Mouse (Mus musculus): ENCODE measurements around the gene Gm47283.
"Not testable (repeated sequence)": the region's sequence is repeated elsewhere in the genome, so short reads cannot be mapped to it uniquely, and the experiment has no call there.

Gm47283 gene

DNA sequence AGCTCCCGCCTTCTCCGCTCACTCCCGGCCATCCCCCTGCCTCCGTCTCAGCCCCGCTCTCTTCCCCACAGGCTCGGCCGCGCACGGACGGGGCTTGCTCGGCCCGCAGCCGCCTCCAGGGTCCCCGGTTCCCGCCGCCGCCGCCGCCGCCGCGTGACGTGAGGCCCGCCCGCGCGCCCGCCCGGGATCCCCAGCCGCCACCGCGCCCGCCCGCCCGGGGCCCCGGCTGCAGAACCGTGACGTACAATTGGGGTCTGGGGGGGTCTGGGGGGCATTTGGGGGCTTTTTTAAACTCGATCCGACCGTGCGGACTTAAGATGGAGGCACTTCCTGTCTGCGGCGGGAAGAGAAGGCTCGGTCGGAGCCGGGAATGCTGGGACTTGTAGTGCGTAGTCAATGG is at the start of gene Gm47283:
TSS of gene Gm47283 (plus strand) at position 301 of the 400 bp plus-strand sequence.
- not testable (repeated sequence) for DNase-seq (ENCODE audit: extremely low read depth, insufficient read length, low spot score)

GRCm38 (mm10) chrY:90735181-90735895 is 49.2 kb upstream of the Gm47283 start:
- DNase-seq (ENCODE audit: extremely low read depth, insufficient read length, low spot score), result not testable (repeated sequence)

DNA sequence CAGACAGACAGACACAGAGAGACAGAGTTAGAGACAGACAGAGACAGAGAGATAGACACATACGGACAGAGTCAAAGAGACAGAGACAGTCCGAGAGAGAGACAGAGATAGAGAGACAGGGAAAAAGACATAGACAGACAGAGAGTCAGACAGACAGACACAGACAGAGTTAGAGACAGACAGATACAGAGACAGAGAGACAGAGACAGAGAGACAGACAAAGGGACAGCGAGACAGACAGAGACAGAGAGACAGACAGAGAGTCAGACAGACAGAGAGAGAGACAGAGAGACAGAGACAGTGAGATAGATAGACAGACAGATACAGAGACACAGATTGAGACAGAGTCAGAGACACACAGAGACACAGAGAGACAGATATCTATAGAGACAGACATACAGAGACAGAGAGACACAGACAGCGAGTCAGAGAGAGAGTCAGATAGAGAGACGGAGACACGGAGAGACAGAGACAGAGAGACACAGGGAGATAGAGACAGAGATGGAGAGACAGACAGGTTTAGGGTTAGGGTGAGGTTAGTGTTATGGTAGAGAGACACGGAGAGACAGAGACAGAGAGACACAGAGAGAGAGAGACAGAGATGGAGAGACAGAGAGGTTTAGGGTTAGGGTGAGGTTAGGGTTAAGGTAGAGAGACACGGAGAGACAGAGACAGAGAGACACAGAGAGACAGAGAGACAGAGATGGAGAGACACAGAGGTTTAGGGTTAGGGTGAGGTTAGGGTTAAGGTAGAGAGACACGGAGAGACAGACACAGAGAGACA is 48.1 kb upstream of the Gm47283 start:
- DNase-seq (ENCODE audit: extremely low read depth, insufficient read length, low spot score), result not testable (repeated sequence)

DNA sequence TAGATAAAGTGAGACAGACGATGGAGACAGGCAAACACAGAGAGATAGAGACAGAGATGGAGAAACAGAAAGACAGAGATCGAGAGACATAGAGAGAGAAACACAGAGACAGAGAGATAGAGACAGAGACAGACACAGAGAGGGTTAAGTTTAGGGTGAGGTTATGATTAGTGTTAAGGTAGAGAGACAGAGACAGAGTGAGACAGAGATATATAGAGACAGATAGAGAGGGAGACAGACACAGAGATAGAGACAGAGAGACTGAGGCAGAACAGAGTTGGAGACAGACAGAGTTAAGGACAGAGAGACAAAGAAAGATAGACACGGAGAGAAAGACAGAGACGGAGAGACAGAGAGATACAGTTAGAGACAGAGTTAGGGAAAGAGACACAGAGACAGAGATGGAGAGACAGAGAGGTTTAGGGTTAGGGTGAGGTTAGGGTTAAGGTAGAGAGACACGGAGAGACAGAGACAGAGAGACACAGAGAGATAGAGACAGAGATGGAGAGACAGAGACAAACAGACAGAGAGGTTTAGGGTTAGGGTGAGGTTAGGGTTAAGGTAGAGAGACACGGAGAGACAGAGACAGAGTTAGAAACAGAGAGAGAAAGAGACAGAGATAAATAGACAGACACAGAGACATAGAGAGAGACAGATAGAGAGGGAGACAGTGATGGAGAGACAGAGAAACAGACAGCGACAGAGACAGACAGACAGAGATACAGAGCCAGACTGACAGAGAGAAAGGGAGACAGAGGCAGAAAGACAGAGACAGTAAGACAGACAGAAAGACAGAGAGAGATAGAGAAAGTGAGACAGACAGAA is 46.7 kb upstream of the Gm47283 start:
- DNase-seq (ENCODE audit: extremely low read depth, insufficient read length, low spot score), result no peak

DNA sequence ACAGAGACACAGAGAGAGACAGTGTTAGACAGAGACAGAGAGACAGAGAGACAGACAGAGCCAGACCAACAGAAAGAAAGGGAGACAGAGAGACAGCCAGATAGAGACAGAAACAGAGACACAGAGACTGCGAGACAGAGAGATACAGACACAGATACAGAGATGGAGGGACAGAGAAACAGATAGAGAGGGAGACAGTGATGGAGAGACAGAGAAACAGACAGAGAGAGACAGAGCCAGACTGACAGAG is 46.2 kb upstream of the Gm47283 start:
- DNase-seq (ENCODE audit: extremely low read depth, insufficient read length, low spot score), result no peak

GRCm38 (mm10) chrY:90738841-90739530 is 45.6 kb upstream of the Gm47283 start:
- peak; percentile 55 for DNase-seq (ENCODE audit: extremely low read depth, insufficient read length, low spot score)

DNA sequence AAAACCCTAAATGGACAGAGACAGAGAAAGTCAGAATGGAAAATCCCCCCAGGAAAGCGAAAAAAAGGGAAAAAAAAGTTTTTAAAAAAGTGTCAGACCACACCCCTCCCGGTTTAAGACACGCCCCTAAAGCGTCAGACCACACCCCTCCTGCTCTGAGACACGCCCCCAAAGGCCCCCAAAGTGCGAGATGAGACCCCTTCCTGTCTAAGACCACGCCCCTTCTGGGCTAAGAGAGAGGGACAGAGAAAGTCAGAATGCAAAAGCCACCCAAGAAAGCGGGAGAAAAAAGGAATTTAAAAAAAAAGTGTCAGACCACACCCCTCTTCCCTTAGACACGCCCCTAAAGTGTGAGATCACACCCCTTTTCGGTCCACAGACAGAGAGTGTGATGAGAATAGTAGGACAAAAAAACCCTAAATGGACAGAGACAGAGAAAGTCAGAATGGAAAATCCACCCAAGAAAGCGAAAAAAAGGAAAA is 45.0 kb upstream of the Gm47283 start:
- peak; percentile 23 for DNase-seq (ENCODE audit: extremely low read depth, insufficient read length, low spot score)

- peak; percentile 55 for DNase-seq (ENCODE audit: extremely low read depth, insufficient read length, low spot score)
Observed at GRCm38 (mm10) chrY:90740013-90740561, 44.5 kb upstream of the Gm47283 start.

- DNase-seq (ENCODE audit: extremely low read depth, insufficient read length, low spot score), result peak; percentile 80
Observed at GRCm38 (mm10) chrY:90741006-90741405, 43.5 kb upstream of the Gm47283 start.

- peak; percentile 66 for DNase-seq (ENCODE audit: extremely low read depth, insufficient read length, low spot score)
Observed at GRCm38 (mm10) chrY:90741452-90742260, 42.9 kb upstream of the Gm47283 start.

DNA sequence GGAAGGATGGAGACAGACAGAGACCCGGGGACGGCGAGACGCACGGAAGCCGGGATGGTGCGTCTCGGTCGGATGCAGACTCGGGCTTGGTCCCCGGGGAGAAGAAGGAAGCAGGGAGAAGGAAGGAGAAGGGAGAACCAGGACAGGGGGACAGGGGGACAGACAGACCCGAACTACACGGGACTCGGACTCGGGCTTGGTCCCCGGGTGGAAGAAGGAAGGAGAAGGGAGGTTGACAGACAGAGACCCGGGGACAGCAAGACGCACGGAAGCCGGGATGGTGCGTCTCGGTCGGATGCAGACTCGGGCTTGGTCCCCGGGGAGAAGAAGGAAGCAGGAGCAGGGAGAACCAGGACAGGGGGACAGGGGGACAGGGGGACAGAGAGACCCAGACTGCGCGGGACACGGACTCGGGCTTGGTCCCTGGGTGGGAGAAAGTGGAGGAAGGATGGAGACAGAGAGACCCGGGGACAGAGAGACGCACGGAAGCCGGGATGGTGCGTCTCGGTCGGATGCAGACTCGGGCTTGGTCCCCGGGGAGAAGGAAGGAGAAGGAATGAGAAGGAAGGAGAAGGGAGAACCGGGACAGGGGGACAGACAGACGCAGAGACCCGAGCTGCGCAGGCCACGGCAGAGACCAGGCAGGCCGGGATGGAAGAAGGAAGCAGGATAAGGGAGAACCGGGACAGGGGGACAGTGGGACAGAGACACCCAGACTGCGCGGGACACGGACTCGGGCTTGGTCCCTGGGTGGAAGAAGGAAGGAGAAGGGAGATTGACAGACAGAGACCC is 42.1 kb upstream of the Gm47283 start:
- not testable (repeated sequence) for DNase-seq (ENCODE audit: extremely low read depth, insufficient read length, low spot score)

GRCm38 (mm10) chrY:90743053-90743810 is 41.3 kb upstream of the Gm47283 start:
- DNase-seq (ENCODE audit: extremely low read depth, insufficient read length, low spot score), result not testable (repeated sequence)

GRCm38 (mm10) chrY:90743811-90744220 is 40.7 kb upstream of the Gm47283 start:
- no peak for DNase-seq (ENCODE audit: extremely low read depth, insufficient read length, low spot score)

DNA sequence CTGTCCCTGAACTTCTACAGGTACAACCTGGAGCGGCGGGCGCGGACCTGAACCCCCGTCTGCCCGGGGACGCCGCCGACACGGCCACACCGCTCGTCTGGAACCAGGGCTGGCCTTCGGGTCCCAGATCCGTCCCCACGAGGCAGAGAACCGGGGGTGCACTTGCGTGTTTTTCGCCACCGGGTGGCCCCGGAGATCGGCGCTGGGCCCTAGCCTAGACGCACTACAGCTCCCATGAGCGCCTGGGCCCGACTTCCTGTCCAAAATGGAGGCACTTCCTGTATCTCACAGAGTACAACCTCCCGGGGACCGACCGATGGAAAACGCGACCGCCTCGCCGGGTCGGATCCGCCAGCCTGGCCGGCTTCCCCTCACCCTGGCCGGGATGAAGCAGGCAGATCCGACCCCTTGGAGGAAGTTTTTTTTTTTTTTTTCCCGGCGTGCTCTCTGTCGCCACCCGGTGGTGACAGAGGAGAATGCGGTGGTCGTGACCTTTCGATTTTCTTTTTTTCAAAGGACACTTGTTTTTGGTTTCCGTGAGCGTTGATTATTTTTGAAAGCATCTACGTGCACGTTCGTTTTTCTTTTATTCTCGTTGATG is 40.1 kb upstream of the Gm47283 start:
- peak; percentile 39 for DNase-seq (ENCODE audit: extremely low read depth, insufficient read length, low spot score)

DNA sequence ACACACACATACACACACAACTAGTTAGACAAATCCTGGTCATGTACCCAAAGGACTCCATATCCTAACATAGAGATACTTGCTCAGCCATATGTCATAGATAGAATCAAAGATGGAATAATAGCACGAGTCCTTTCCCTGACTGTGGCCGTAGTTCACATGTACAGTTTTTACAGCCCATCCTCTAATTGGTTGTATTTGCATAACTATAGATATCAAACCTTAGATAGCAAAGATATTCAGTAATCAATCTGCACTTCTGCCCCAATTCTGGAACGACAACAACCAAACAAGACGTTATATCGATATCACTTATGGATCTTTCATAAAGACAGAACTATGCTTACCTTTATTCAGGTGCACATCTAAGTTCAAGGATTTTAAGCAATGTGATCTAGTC is 39.3 kb upstream of the Gm47283 start:
- DNase-seq (ENCODE audit: extremely low read depth, insufficient read length, low spot score), result not testable (repeated sequence)

GRCm38 (mm10) chrY:90754721-90755120 is 29.8 kb upstream of the Gm47283 start, which contains the start of gene Gm21860:
TSS of gene Gm21860 (minus strand) at chrY:90754821.
- not testable (repeated sequence) for DNase-seq (ENCODE audit: extremely low read depth, insufficient read length, low spot score)

GRCm38 (mm10) chrY:90839077-90839476 is 54.5 kb downstream of the Gm47283 start, which contains the start of gene Gm21748:
TSS of gene Gm21748 (minus strand) at chrY:90839177.
- DNase-seq (ENCODE audit: extremely low read depth, insufficient read length, low spot score), result not testable (repeated sequence)
